Mouse (Mus musculus) lung, postnatal 0 days (tissue): ENCODE measurements around the gene Plaur.
A peak's percentile ranks its signal among the peaks of the same experiment; 100 is the strongest.

Experiments
- CTCF ChIP-seq: IDR thresholded peaks from 2 replicates; pipeline ENCODE4 v1.5.1; 2016; ENCODE audit warnings: antibody characterized with exemption, mild to moderate bottlenecking
- EP300 ChIP-seq: IDR thresholded peaks from 2 replicates; pipeline ENCODE4 v1.6.1; 2016; ENCODE audit warnings: antibody characterized with exemption, mild to moderate bottlenecking, control low read depth

DNA sequence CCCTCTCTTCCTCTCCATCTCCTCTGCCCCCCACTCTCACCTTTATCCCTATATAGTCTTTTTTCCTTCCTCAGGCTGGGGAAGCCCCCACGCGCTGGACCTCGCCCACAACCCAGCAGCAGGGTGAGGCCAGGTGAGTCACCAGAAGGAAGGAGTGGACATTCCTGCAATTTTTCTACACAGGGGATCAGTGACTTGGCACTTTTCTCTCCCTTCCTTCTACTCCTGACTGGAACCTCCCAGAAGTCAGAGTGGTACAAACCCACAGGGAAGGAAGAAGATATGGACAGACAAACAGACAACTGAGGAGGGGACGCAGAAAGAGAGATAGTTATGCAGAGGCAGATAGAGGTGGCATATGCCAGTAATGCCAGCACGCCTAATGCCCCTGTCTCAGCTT is 2.8 kb upstream of the Plaur start:
- TF ChIP-seq CTCF: no peak
- peak; percentile 68 for TF ChIP-seq EP300
